8 mouse cellular contexts compared by ENCODE assay signal in the genomic region with DNA sequence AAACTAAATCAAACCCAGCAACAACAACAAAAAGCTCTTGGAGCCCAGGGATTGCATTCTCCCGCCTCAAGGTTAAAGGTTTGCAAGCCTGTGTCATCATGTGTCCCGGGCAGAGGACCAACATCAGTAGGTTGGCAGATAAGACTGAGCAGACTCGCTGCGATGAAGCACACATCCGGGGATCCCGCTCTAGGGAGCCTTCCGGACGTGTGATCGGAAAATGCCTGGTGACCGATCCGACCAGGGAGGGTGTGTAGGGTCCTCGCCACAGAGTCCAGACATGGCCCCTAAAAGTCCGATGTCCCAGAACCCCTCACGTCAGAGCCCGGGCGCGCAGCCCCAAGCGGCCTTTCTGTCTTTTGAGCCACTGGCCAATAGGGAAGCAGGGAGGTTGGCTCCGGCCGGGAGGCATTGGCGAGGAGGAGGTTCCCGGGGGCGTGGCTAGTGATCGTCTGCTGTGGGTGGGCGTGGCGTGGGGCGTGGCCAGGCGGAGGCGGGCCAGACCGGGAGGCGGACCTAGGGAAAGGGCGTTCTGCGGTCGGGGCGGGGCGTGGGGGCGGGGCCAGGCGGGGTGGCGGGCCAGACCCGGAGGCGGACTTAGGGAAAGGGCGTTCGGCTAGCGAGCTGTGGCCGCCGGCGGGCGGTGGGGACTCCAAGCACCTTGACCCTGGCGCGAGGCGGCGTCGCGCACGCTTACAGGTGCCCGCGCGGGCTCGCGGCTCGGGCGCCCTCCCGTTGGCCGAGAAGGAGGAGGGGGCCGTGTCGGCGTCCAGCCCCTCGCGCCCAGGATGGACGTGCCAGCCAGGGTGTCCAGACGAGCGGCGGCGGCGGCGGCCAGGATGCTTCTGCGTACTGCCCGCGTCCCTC. TPM values are rescaled to one million over a fixed set of nuclear protein-coding genes. Genes with fewer than 3 reads are reported as not detected.
A peak's percentile ranks its signal among the peaks of the same experiment; 100 is the strongest.
DNase-seq lines count a peak whose midpoint lies in the region; ATAC-seq lines count a peak whose summit lies in the region.

A gene (plus strand): TSS at position 582 of the 867 bp plus-strand sequence.

- WGBS in hindbrain, embryonic 12.5 days: under 1% methylated on average over 54 of the region's 79 CpGs

- H3K36me3 ChIP-seq in hindbrain, embryonic 12.5 days: no peaks in the 10 kb centered on the region

- H3K4me1 ChIP-seq in hindbrain, embryonic 12.5 days: peaks cover 23% of the 10 kb centered on the region

- H3K4me2 ChIP-seq in hindbrain, embryonic 12.5 days (replicated peaks): peak within 1 kb of the TSS; percentile 86

- H3K27me3 ChIP-seq in hindbrain, embryonic 12.5 days: no peaks in the 10 kb centered on the region; the same call in 1 of the 2 replicates

- H3K4me3 ChIP-seq in hindbrain, embryonic 12.5 days: peak within 1 kb of the TSS; percentile 72

- H3K27ac ChIP-seq in hindbrain, embryonic 12.5 days: peak within 1 kb of the TSS; percentile 62

- ATAC-seq in hindbrain, embryonic 12.5 days (ENCODE audit: low FRiP score): peak; percentile 97

- peak within 1 kb of the TSS; percentile 76 for H3K9ac ChIP-seq in hindbrain, embryonic 12.5 days

- DNase-seq in NIH3T3 (ENCODE audit: low read depth): peak; percentile 99
- peak; percentile 100 for DNase-seq in cerebellum, postnatal 10 days
- peak; percentile 94 to 97 for DNase-seq in frontal cortex, postnatal 10 days (ENCODE audit: low spot score in 2 of 2)
- DNase-seq in layer of hippocampus, postnatal 14 days (ENCODE audit: low spot score in 2 of 2): peak; percentile 96 to 98
- peak; percentile 99 for DNase-seq in lung, postnatal 14 days
- peak; percentile 96 for DNase-seq in retina, adult 2 months (ENCODE audit: low read depth, low spot score)
- DNase-seq in thymus, postnatal 36 days: peak; percentile 95 to 97

- H3K9me3 ChIP-seq in hindbrain, embryonic 12.5 days (replicated peaks): no peaks in the 10 kb centered on the region

RNA-seq across cellular contexts. Expression of the gene that starts here (rescaled TPM):
- polyA plus RNA-seq in hindbrain, embryonic 12.5 days (2016; fragmentation: Nextera tagmentation; extraction: Ambion mirVana): 10.0 and 10.1 TPM in 2 replicates
- 10 to 100 TPM in 1 of 2 experiments, 1 to 10 TPM in 1; 9.8 to 10.8 TPM for total RNA-seq in layer of hippocampus, postnatal 14 days (2021)

Comparison
In these comparisons a context has a peak if more than half of its experiments do, and no peak if none do; other contexts are left out.
1. Peak in every context shown above with its lines: DNase-seq, ATAC-seq, H3K4me3 ChIP-seq and H3K27ac ChIP-seq.